Mouse (Mus musculus) neural tube, postnatal 0 days (tissue): ENCODE results near the gene Gm10600. TPM values are rescaled to one million over a fixed set of nuclear protein-coding genes. Genes with fewer than 3 reads are reported as not detected.

Source experiments
- polyA plus RNA-seq: library from polyadenylated mRNA; unstranded; fragments of >200 nt; fragmentation: Nextera tagmentation; extraction: Ambion mirVana; gene quantifications from 2 replicates; pipeline ENCODE4 v1.2.1, GENCODE M21; 2015

Gm10600 gene
- not detected in 2 replicates for polyA plus RNA-seq

DNA sequence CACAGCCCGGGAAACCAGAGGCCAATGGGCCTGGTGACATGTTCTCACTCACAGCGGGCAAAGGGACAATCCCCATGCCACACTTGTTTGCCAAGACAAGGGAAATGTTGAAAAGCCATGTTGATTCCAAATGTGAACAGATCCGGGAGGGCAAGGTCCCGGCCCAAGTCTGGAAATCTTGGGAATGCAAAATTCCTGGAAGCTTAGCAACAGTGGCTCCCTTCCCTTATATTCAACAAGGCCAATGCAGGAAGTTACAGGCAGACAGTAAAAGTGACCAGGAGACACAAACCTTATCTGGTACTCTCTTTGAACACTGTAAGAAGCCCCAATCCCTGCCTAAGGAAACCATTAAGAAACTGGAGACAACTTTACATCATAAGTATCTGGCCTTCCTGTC lies at the start of gene Gm10600:
TSS of gene Gm10600 (plus strand) at position 301 of the 400 bp plus-strand sequence.

DNA sequence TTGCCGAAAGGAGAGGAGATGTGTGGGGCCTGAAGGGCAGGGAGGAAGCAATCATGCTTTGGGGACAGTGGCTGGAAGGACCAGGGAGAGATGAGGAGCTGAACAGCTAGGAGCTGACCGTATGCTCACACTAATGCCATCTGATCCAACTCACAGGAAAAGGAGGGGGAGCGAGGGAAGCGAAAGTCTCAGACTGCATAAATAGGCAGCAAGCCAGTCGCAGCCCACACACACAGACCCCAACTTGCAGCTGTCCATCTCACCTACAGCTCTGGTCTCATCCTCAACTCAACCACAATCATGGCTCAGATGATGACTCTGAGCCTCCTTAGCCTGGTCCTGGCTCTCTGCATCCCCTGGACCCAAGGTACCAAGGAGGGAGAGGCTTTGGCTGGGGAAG lies 15.0 kb downstream of the Gm10600 start, which contains the start of gene Ccl21b:
TSS of gene Ccl21b (plus strand) at position 301 of the 400 bp plus-strand sequence.

Other genes with a start within 250 kb of the Gm10600 start
- 0.44 and 0.85 TPM in 2 replicates for gene Gm21093, start 205.9 kb upstream of the Gm10600 start, polyA plus RNA-seq
- not detected in 2 replicates for gene Gm3893, start 149.4 kb upstream of the Gm10600 start, polyA plus RNA-seq
- gene Gm13304, start 125.8 kb upstream of the Gm10600 start, polyA plus RNA-seq = not detected in 2 replicates
- gene Gm13306, start 87.2 kb upstream of the Gm10600 start, polyA plus RNA-seq = 4.6 and 5.1 TPM in 2 replicates
- gene Gm13305, start 72.0 kb upstream of the Gm10600 start, polyA plus RNA-seq = not detected in 2 replicates
- gene Ccl21b, start 15.1 kb downstream of the Gm10600 start, polyA plus RNA-seq = not detected in 2 replicates
- gene Gm21953, start 53.6 kb downstream of the Gm10600 start, polyA plus RNA-seq = not detected in 2 replicates
- gene Fam205a3, start 77.7 kb downstream of the Gm10600 start, polyA plus RNA-seq = not detected in 2 replicates
- gene Gm21586, start 198.7 kb downstream of the Gm10600 start, polyA plus RNA-seq = not detected in 2 replicates
- gene Gm2163, start 226.1 kb downstream of the Gm10600 start, polyA plus RNA-seq = 0.19 TPM in 2 replicates